ENCODE assay signal across 22 mouse cellular contexts in genomic region chr4:98237475-98237874, GRCm38 (mm10).
DNase-seq lines count a peak whose midpoint lies in the region; ATAC-seq and TF ChIP-seq lines count a peak whose summit lies in the region.
"Had no signal": no experiment of that assay in that cellular context is flagged by ENCODE, and none has a peak within 500 bp of the region (broad histone marks: within the 10 kb centered on the region; RNA-seq: fewer than 3 reads in every experiment).

No protein-coding gene starts in this region.

- ATAC-seq in forebrain, embryonic 12.5 days (ENCODE audit: low FRiP score) = no peak
- ATAC-seq in forebrain, embryonic 11.5 days (replicated peaks; ENCODE audit: low FRiP score) = no peak
- ATAC-seq in lung, embryonic 16.5 days (ENCODE audit: low read depth) = no peak
- no peak for ATAC-seq in embryonic facial prominence, embryonic 14.5 days (ENCODE audit: low read depth)
- no peak for ATAC-seq in limb, embryonic 14.5 days (ENCODE audit: low FRiP score, low read depth)
- ATAC-seq: forebrain, embryonic 14.5 days; midbrain, embryonic 13.5 days had no signal

- H3K27ac ChIP-seq in forebrain, embryonic 12.5 days = 0 out of 2 replicates have a peak overlapping the region, but pooled peaks have one; percentile 5
- H3K27ac ChIP-seq in forebrain, embryonic 11.5 days (ENCODE audit: low read depth, low read length) = no peak overlapping the region
- H3K27ac ChIP-seq in lung, embryonic 16.5 days (ENCODE audit: low read length) = peak overlapping the region; percentile 30; the same call in 1 of the 2 replicates
- 0 out of 2 replicates have a peak overlapping the region, but pooled peaks have one; percentile 34 for H3K27ac ChIP-seq in embryonic facial prominence, embryonic 14.5 days (replicated peaks; ENCODE audit: low read depth, low read length)
- H3K27ac ChIP-seq in limb, embryonic 14.5 days (replicated peaks; ENCODE audit: low read depth, low read length) = 0 out of 2 replicates have a peak overlapping the region, but pooled peaks have one; percentile 28
- H3K27ac ChIP-seq: hindbrain, embryonic 13.5 days; liver, embryonic 15.5 days; midbrain, embryonic 13.5 days; neural tube, embryonic 13.5 days had no signal

- H3K4me3 ChIP-seq in forebrain, embryonic 12.5 days (replicated peaks) = no peak overlapping the region
- no peak overlapping the region for H3K4me3 ChIP-seq in forebrain, embryonic 11.5 days (ENCODE audit: low read depth, low read length)
- H3K4me3 ChIP-seq in lung, embryonic 16.5 days (ENCODE audit: low read length) = no peak overlapping the region
- no peak overlapping the region for H3K4me3 ChIP-seq in embryonic facial prominence, embryonic 14.5 days (ENCODE audit: low read depth, low read length)
- H3K4me3 ChIP-seq in limb, embryonic 14.5 days (replicated peaks; ENCODE audit: low read length) = no peak overlapping the region
- H3K4me3 ChIP-seq: heart, embryonic 12.5 days; hindbrain, embryonic 13.5 days; liver, embryonic 15.5 days; midbrain, embryonic 13.5 days; neural tube, embryonic 13.5 days had no signal

- WGBS in forebrain, embryonic 12.5 days = 88% methylated on average over 9 of the region's 9 CpGs
- 84% methylated on average over 9 of the region's 9 CpGs for WGBS in forebrain, embryonic 11.5 days
- 59% methylated on average over 9 of the region's 9 CpGs for WGBS in lung, embryonic 16.5 days
- WGBS in embryonic facial prominence, embryonic 14.5 days = 51% methylated on average over 9 of the region's 9 CpGs
- 49% methylated on average over 9 of the region's 9 CpGs for WGBS in limb, embryonic 14.5 days

- H3K27me3 ChIP-seq in forebrain, embryonic 12.5 days = no peaks in the 10 kb centered on the region
- no peaks in the 10 kb centered on the region for H3K27me3 ChIP-seq in forebrain, embryonic 11.5 days (ENCODE audit: control insufficient read depth, insufficient read depth, low read length)
- no peaks in the 10 kb centered on the region for H3K27me3 ChIP-seq in lung, embryonic 16.5 days (ENCODE audit: control insufficient read depth, insufficient read depth, low read depth, low read length)
- no peaks in the 10 kb centered on the region for H3K27me3 ChIP-seq in embryonic facial prominence, embryonic 14.5 days (replicated peaks; ENCODE audit: control insufficient read depth, insufficient read depth, low read length)
- no peaks in the 10 kb centered on the region for H3K27me3 ChIP-seq in limb, embryonic 14.5 days (ENCODE audit: control insufficient read depth, insufficient read depth, low read length)
- H3K27me3 ChIP-seq: CH12.LX; heart, embryonic 12.5 days; hindbrain, embryonic 13.5 days; liver, embryonic 15.5 days; midbrain, embryonic 13.5 days; neural tube, embryonic 13.5 days had no signal

- no peak for DNase-seq in forebrain, embryonic 11.5 days (ENCODE audit: low spot score)
- DNase-seq in lung, postnatal 25 days (ENCODE audit: low spot score) = no peak
- DNase-seq in embryonic facial prominence, embryonic 14.5 days (ENCODE audit: low spot score) = peak; percentile 48
- no peak for DNase-seq in limb, embryonic 14.5 days (ENCODE audit: low spot score)
- no peak for DNase-seq in urinary bladder, adult 18-20 months (ENCODE audit: low spot score in 2 of 2)
- no peak for DNase-seq in testis, postnatal 10 days (ENCODE audit: low spot score)
- DNase-seq: adrenal gland, postnatal 36 days; cerebellum, adult 2 months; heart, adult 11 months; heart, postnatal 14 days; kidney, adult 9 months; kidney, postnatal 25 days; thymus, postnatal 25 days had no signal

- no peaks in the 10 kb centered on the region for H3K36me3 ChIP-seq in forebrain, embryonic 12.5 days (replicated peaks)
- H3K36me3 ChIP-seq in forebrain, embryonic 11.5 days (ENCODE audit: control insufficient read depth, insufficient read depth, low read length) = no peaks in the 10 kb centered on the region
- H3K36me3 ChIP-seq in lung, embryonic 16.5 days (ENCODE audit: control insufficient read depth, insufficient read depth, low read length) = no peaks in the 10 kb centered on the region
- no peaks in the 10 kb centered on the region for H3K36me3 ChIP-seq in embryonic facial prominence, embryonic 14.5 days (ENCODE audit: control insufficient read depth, insufficient read depth, low read length)
- H3K36me3 ChIP-seq in limb, embryonic 14.5 days (ENCODE audit: control insufficient read depth, insufficient read depth, low read length) = no peaks in the 10 kb centered on the region
- H3K36me3 ChIP-seq: heart, embryonic 12.5 days; hindbrain, embryonic 13.5 days; liver, embryonic 15.5 days; midbrain, embryonic 13.5 days; neural tube, embryonic 13.5 days had no signal

- H3K4me2 ChIP-seq in forebrain, embryonic 12.5 days = no peak overlapping the region
- no peak overlapping the region for H3K4me2 ChIP-seq in forebrain, embryonic 11.5 days (ENCODE audit: low read depth, low read length, severe bottlenecking)
- no peak overlapping the region for H3K4me2 ChIP-seq in lung, embryonic 16.5 days (ENCODE audit: low read depth, low read length)
- H3K4me2 ChIP-seq in embryonic facial prominence, embryonic 14.5 days (ENCODE audit: low read depth, low read length) = no peak overlapping the region
- no peak overlapping the region for H3K4me2 ChIP-seq in limb, embryonic 14.5 days (replicated peaks; ENCODE audit: low read depth, low read length, severe bottlenecking)
- H3K4me2 ChIP-seq: heart, embryonic 12.5 days; hindbrain, embryonic 13.5 days; liver, embryonic 15.5 days; midbrain, embryonic 13.5 days; neural tube, embryonic 13.5 days had no signal

- 0 out of 2 replicates have a peak, but pooled peaks cover 3% of the 10 kb centered on the region for H3K4me1 ChIP-seq in forebrain, embryonic 12.5 days
- H3K4me1 ChIP-seq in forebrain, embryonic 11.5 days (replicated peaks; ENCODE audit: control insufficient read depth, insufficient read depth, low read length) = peaks cover 2% of the 10 kb centered on the region; the same call in 1 of the 2 replicates
- H3K4me1 ChIP-seq in lung, embryonic 16.5 days (replicated peaks; ENCODE audit: control insufficient read depth, insufficient read depth, low read length) = peaks cover 8% of the 10 kb centered on the region; the same call in 1 of the 2 replicates
- no peaks in the 10 kb centered on the region for H3K4me1 ChIP-seq in embryonic facial prominence, embryonic 14.5 days (ENCODE audit: control insufficient read depth, insufficient read depth, low read length)
- peaks cover 6% of the 10 kb centered on the region; the same call in 1 of the 2 replicates for H3K4me1 ChIP-seq in limb, embryonic 14.5 days (ENCODE audit: control insufficient read depth, insufficient read depth, low read length)
- H3K4me1 ChIP-seq: midbrain, embryonic 13.5 days had no signal

- TF ChIP-seq POLR2A in limb, embryonic 14.5 days (IDR thresholded peaks at IDR 0.05; ENCODE audit: borderline replicate concordance, extremely low read depth, insufficient read depth, insufficient read length) = no peak

- no peak overlapping the region for H3K9ac ChIP-seq in forebrain, embryonic 12.5 days
- no peak overlapping the region for H3K9ac ChIP-seq in forebrain, embryonic 11.5 days (ENCODE audit: low read length)
- H3K9ac ChIP-seq in lung, embryonic 16.5 days (ENCODE audit: low read length) = no peak overlapping the region
- H3K9ac ChIP-seq in embryonic facial prominence, embryonic 14.5 days (ENCODE audit: low read depth, low read length) = no peak overlapping the region
- no peak overlapping the region for H3K9ac ChIP-seq in limb, embryonic 14.5 days (ENCODE audit: low read depth, low read length, severe bottlenecking)
- H3K9ac ChIP-seq: heart, embryonic 12.5 days; hindbrain, embryonic 13.5 days; liver, embryonic 15.5 days; midbrain, embryonic 13.5 days; neural tube, embryonic 13.5 days had no signal

- no peaks in the 10 kb centered on the region for H3K9me3 ChIP-seq in forebrain, embryonic 12.5 days
- H3K9me3 ChIP-seq in forebrain, embryonic 11.5 days (ENCODE audit: control insufficient read depth, low read length) = no peaks in the 10 kb centered on the region
- H3K9me3 ChIP-seq in lung, embryonic 16.5 days (ENCODE audit: control insufficient read depth, low read length) = no peaks in the 10 kb centered on the region
- H3K9me3 ChIP-seq in embryonic facial prominence, embryonic 14.5 days (ENCODE audit: control insufficient read depth, low read length) = no peaks in the 10 kb centered on the region
- H3K9me3 ChIP-seq in limb, embryonic 14.5 days (ENCODE audit: control insufficient read depth, low read length) = no peaks in the 10 kb centered on the region
- H3K9me3 ChIP-seq: hindbrain, embryonic 13.5 days; liver, embryonic 15.5 days; midbrain, embryonic 13.5 days; neural tube, embryonic 13.5 days had no signal
